In genomic region chr2:152292475-152292874, GRCm38 (mm10) we compare ENCODE assay signal across 23 mouse cellular contexts. TPM values are rescaled to one million over a fixed set of nuclear protein-coding genes. Genes with fewer than 3 reads are reported as not detected.
"Had no signal": no experiment of that assay in that cellular context is flagged by ENCODE, and none has a peak within 500 bp of the region (broad histone marks: within the 10 kb centered on the region; RNA-seq: fewer than 3 reads in every experiment).

No protein-coding gene starts in this region.

- H3K9me3 ChIP-seq: heart, embryonic 13.5 days; heart, embryonic 15.5 days; hindbrain, embryonic 15.5 days; kidney, embryonic 15.5 days; limb, embryonic 13.5 days; limb, embryonic 15.5 days; liver, embryonic 12.5 days had no signal

- H3K27ac ChIP-seq: heart, embryonic 13.5 days; heart, embryonic 15.5 days; kidney, embryonic 15.5 days; kidney, postnatal 0 days; limb, embryonic 13.5 days; limb, embryonic 15.5 days had no signal

- H3K27me3 ChIP-seq: heart, embryonic 13.5 days; heart, embryonic 15.5 days; hindbrain, embryonic 15.5 days; kidney, embryonic 15.5 days; limb, embryonic 13.5 days; limb, embryonic 15.5 days; liver, embryonic 12.5 days had no signal

- H3K36me3 ChIP-seq: heart, embryonic 15.5 days; hindbrain, embryonic 15.5 days; limb, embryonic 15.5 days had no signal

- DNase-seq: gastrocnemius, adult 2 months; gastrocnemius, postnatal 10 days; gastrocnemius, postnatal 25 days; heart, adult 2 months; heart, postnatal 14 days; heart, postnatal 36 days; kidney, adult 11 months; kidney, adult 2 months; kidney, adult 9 months; kidney, postnatal 14 days; kidney, postnatal 36 days; layer of hippocampus, adult 9-11 months; layer of hippocampus, postnatal 36 days; left cerebral cortex, postnatal 4 days had no signal

RNA-seq across cellular contexts. Expression of gene Trib3, which starts 51.4 kb away (rescaled TPM):
- total RNA-seq: granulocyte monocyte progenitor cell, adult 5-6 weeks had no signal
